Mouse (Mus musculus): ENCODE measurements around the gene Tenm4.

GRCm38 (mm10) chr7:96844104-96844894 lies 673.3 kb downstream of the Tenm4 start:
- no peak for TF ChIP-seq POLR2A (IDR thresholded peaks at IDR 0.05; ENCODE audit: low read depth, low read length)
- no peak for TF ChIP-seq CTCF (IDR thresholded peaks at IDR 0.05; ENCODE audit: extremely low read depth, insufficient read length, insufficient replicate concordance, low read depth, low read length)
